In genomic region chr9:76104416-76104815, GRCm38 (mm10) we compare ENCODE assay signal across 5 mouse cellular contexts.
DNase-seq lines count a peak whose midpoint lies in the region; ATAC-seq and TF ChIP-seq lines count a peak whose summit lies in the region.
"Not testable (repeated sequence)": the region's sequence is repeated elsewhere in the genome, so short reads cannot be mapped to it uniquely, and the experiment has no call there.

No protein-coding gene starts in this region.

- ATAC-seq in lung, embryonic 14.5 days (ENCODE audit: insufficient read depth); stomach, embryonic 15.5 days (ENCODE audit: insufficient read depth, low FRiP score, low read depth): not testable (repeated sequence)

- not testable (repeated sequence) for H3K4me2 ChIP-seq in lung, embryonic 14.5 days; stomach, embryonic 15.5 days

- H3K9ac ChIP-seq in ES-E14 (ENCODE audit: insufficient read depth, low read depth, low read length, poor library complexity, severe bottlenecking); lung, embryonic 14.5 days; stomach, embryonic 15.5 days: not testable (repeated sequence)

- DNase-seq in 3T3-L1 (ENCODE audit: low read depth, low spot score), result peak; percentile 13
- peak; percentile 11 for DNase-seq in ES-E14 (ENCODE audit: low read depth, low spot score)
- DNase-seq in ZHBTc4 (ENCODE audit: low read depth, low spot score), result peak; percentile 74
- DNase-seq in lung, embryonic 14.5 days, result not testable (repeated sequence)

- 0 out of 2 replicates have a peak, but pooled peaks have one; percentile 9 for TF ChIP-seq CTCF in lung, embryonic 14.5 days (IDR thresholded peaks at IDR 0.05; ENCODE audit: low read depth)

- H3K4me1 ChIP-seq in ES-E14 (ENCODE audit: control insufficient read depth in 2 of 2, insufficient read depth in 2 of 2, low read length in 2 of 2, poor library complexity in 1 of 2); lung, embryonic 14.5 days (ENCODE audit: insufficient read depth); stomach, embryonic 15.5 days: not testable (repeated sequence)

- H3K36me3 ChIP-seq in ES-E14 (ENCODE audit: control insufficient read depth, insufficient read depth, low read length, poor library complexity, severe bottlenecking); lung, embryonic 14.5 days (ENCODE audit: insufficient read depth); stomach, embryonic 15.5 days: not testable (repeated sequence)

- in situ Hi-C loops in ES-E14 (cut with MboI; ENCODE audit: low sequenced_read_pairs in 2 of 2, unreplicated experiment in 2 of 2), result not testable (repeated sequence)

- H3K27ac ChIP-seq in ES-E14 (ENCODE audit: insufficient read depth, low read depth, low read length, poor library complexity, severe bottlenecking); lung, embryonic 14.5 days (ENCODE audit: low read depth): not testable (repeated sequence)
- H3K27ac ChIP-seq in stomach, embryonic 15.5 days, result peak overlapping the region; percentile 21; the same call in 1 of the 2 replicates

- H3K4me3 ChIP-seq in ES-E14 (ENCODE audit: insufficient read depth in 1 of 2, low read depth in 1 of 2, low read length in 2 of 2, poor library complexity in 1 of 2, severe bottlenecking in 1 of 2); lung, embryonic 14.5 days (ENCODE audit: low read depth, low read length); stomach, embryonic 15.5 days (replicated peaks): not testable (repeated sequence)

- not testable (repeated sequence) for H3K9me3 ChIP-seq in ES-E14 (ENCODE audit: control insufficient read depth, insufficient read depth, low read depth, low read length); lung, embryonic 14.5 days (ENCODE audit: low read depth, low read length); stomach, embryonic 15.5 days

- not testable (repeated sequence) for H3K27me3 ChIP-seq in lung, embryonic 14.5 days (ENCODE audit: insufficient read depth, low read length); stomach, embryonic 15.5 days (replicated peaks)

- 58% methylated on average over 1 of the region's 1 CpGs for WGBS in lung, embryonic 14.5 days
- 50% methylated on average over 1 of the region's 1 CpGs for WGBS in stomach, embryonic 15.5 days
